Mouse (Mus musculus): Measurements from ENCODE around the gene Tmcc1. TPM values are rescaled to one million over a fixed set of nuclear protein-coding genes. Genes with fewer than 3 reads are reported as not detected.

Gene Tmcc1
- polyA plus RNA-seq, 1 experiment from 2014 or later = 22.4 TPM

GRCm38 (mm10) chr6:116005275-116005958 is 187.9 kb downstream of the Tmcc1 start:
- no peak for ATAC-seq (ENCODE audit: low FRiP score)
- Histone ChIP-seq H3K4me3 (replicated peaks; ENCODE audit: low read length) (no peak overlapping the region), H3K36me3 (replicated peaks; ENCODE audit: control insufficient read depth, insufficient read depth) (no peaks in the 10 kb centered on the region), H3K9ac (no peak overlapping the region), H3K9me3 (ENCODE audit: control insufficient read depth, low read length) (no peaks in the 10 kb centered on the region), H3K4me2 (replicated peaks) (no peak overlapping the region), H3K4me1 (replicated peaks; ENCODE audit: control insufficient read depth, insufficient read depth, low read length) (no peaks in the 10 kb centered on the region), H3K27ac (no peak overlapping the region), H3K27me3 (ENCODE audit: control insufficient read depth, insufficient read depth, low read length) (no peaks in the 10 kb centered on the region)
- 77% methylated on average over 17 of the region's 17 CpGs for WGBS
- no peak for DNase-seq (ENCODE audit: low spot score)

GRCm38 (mm10) chr6:116004716-116005115 is 188.6 kb downstream of the Tmcc1 start:
- no peaks in the 10 kb centered on the region for H3K9me3 ChIP-seq (ENCODE audit: control insufficient read depth, low read length)
- WGBS = 80% methylated on average over 6 of the region's 6 CpGs
- ATAC-seq (ENCODE audit: low FRiP score) (no peak), DNase-seq (ENCODE audit: low spot score) (no peak)
- H3K27me3 ChIP-seq (ENCODE audit: control insufficient read depth, insufficient read depth, low read length) = no peaks in the 10 kb centered on the region
- H3K36me3 ChIP-seq (replicated peaks; ENCODE audit: control insufficient read depth, insufficient read depth) = no peaks in the 10 kb centered on the region
- no peak overlapping the region for H3K27ac ChIP-seq
- no peak overlapping the region for H3K9ac ChIP-seq
- H3K4me2 ChIP-seq (replicated peaks) = no peak overlapping the region
- H3K4me3 ChIP-seq (replicated peaks; ENCODE audit: low read length) = no peak overlapping the region
- no peaks in the 10 kb centered on the region for H3K4me1 ChIP-seq (replicated peaks; ENCODE audit: control insufficient read depth, insufficient read depth, low read length)

- Histone ChIP-seq H3K36me3 (replicated peaks; ENCODE audit: control insufficient read depth, insufficient read depth) (no peaks in the 10 kb centered on the region), H3K9ac (no peak overlapping the region), H3K27me3 (ENCODE audit: control insufficient read depth, insufficient read depth, low read length) (no peaks in the 10 kb centered on the region), H3K27ac (no peak overlapping the region), H3K9me3 (ENCODE audit: control insufficient read depth, low read length) (no peaks in the 10 kb centered on the region), H3K4me1 (replicated peaks; ENCODE audit: control insufficient read depth, insufficient read depth, low read length) (no peaks in the 10 kb centered on the region), H3K4me3 (replicated peaks; ENCODE audit: low read length) (no peak overlapping the region), H3K4me2 (replicated peaks) (no peak overlapping the region)
- 65% methylated on average over 7 of the region's 7 CpGs for WGBS
- no peak for ATAC-seq (ENCODE audit: low FRiP score)
- DNase-seq (ENCODE audit: low spot score) = no peak
Observed at GRCm38 (mm10) chr6:116004069-116004468, 189.2 kb downstream of the Tmcc1 start.

- Histone ChIP-seq H3K9ac (no peak overlapping the region), H3K4me3 (replicated peaks; ENCODE audit: low read length) (no peak overlapping the region), H3K9me3 (ENCODE audit: control insufficient read depth, low read length) (no peaks in the 10 kb centered on the region), H3K27ac (no peak overlapping the region), H3K4me1 (replicated peaks; ENCODE audit: control insufficient read depth, insufficient read depth, low read length) (no peaks in the 10 kb centered on the region), H3K4me2 (replicated peaks) (no peak overlapping the region), H3K27me3 (ENCODE audit: control insufficient read depth, insufficient read depth, low read length) (no peaks in the 10 kb centered on the region), H3K36me3 (replicated peaks; ENCODE audit: control insufficient read depth, insufficient read depth) (no peaks in the 10 kb centered on the region)
- DNase-seq (ENCODE audit: low spot score) (no peak), ATAC-seq (ENCODE audit: low FRiP score) (no peak)
- 82% methylated on average over 5 of the region's 5 CpGs for WGBS
Observed at GRCm38 (mm10) chr6:116003516-116003915, 189.8 kb downstream of the Tmcc1 start.

- H3K9me3 ChIP-seq (ENCODE audit: control insufficient read depth, low read length) = no peaks in the 10 kb centered on the region
- H3K4me1 ChIP-seq (replicated peaks; ENCODE audit: control insufficient read depth, insufficient read depth, low read length) = no peaks in the 10 kb centered on the region
- no peak overlapping the region for H3K9ac ChIP-seq
- ATAC-seq (ENCODE audit: low FRiP score) (no peak), DNase-seq (ENCODE audit: low spot score) (no peak)
- no peaks in the 10 kb centered on the region for H3K36me3 ChIP-seq (replicated peaks; ENCODE audit: control insufficient read depth, insufficient read depth)
- H3K27me3 ChIP-seq (ENCODE audit: control insufficient read depth, insufficient read depth, low read length) = no peaks in the 10 kb centered on the region
- H3K4me3 ChIP-seq (replicated peaks; ENCODE audit: low read length) = no peak overlapping the region
- H3K4me2 ChIP-seq (replicated peaks) = no peak overlapping the region
- WGBS = 69% methylated on average over 12 of the region's 12 CpGs
- no peak overlapping the region for H3K27ac ChIP-seq
Observed at GRCm38 (mm10) chr6:116002311-116003104, 190.8 kb downstream of the Tmcc1 start.

GRCm38 (mm10) chr6:116000851-116001250 is 192.4 kb downstream of the Tmcc1 start:
- ATAC-seq (ENCODE audit: low FRiP score) = no peak
- WGBS = 93% methylated on average over 5 of the region's 5 CpGs

GRCm38 (mm10) chr6:115999227-115999626 is 194.1 kb downstream of the Tmcc1 start:
- Histone ChIP-seq H3K4me1 (replicated peaks; ENCODE audit: control insufficient read depth, insufficient read depth, low read length) (peaks cover 4% of the 10 kb centered on the region; the same call in 1 of the 2 replicates), H3K9ac (no peak overlapping the region), H3K4me2 (replicated peaks) (no peak overlapping the region), H3K27ac (no peak overlapping the region), H3K36me3 (replicated peaks; ENCODE audit: control insufficient read depth, insufficient read depth) (no peaks in the 10 kb centered on the region), H3K9me3 (ENCODE audit: control insufficient read depth, low read length) (no peaks in the 10 kb centered on the region), H3K4me3 (replicated peaks; ENCODE audit: low read length) (no peak overlapping the region), H3K27me3 (ENCODE audit: control insufficient read depth, insufficient read depth, low read length) (peaks cover 10% of the 10 kb centered on the region)
- DNase-seq (ENCODE audit: low spot score) (no peak), ATAC-seq (ENCODE audit: low FRiP score) (no peak)
- 76% methylated on average over 2 of the region's 2 CpGs for WGBS

More at GRCm38 (mm10) chr6:116000851-116001250, 192.4 kb downstream of the Tmcc1 start:
- Histone ChIP-seq H3K36me3 (replicated peaks; ENCODE audit: control insufficient read depth, insufficient read depth) (no peaks in the 10 kb centered on the region), H3K4me3 (replicated peaks; ENCODE audit: low read length) (no peak overlapping the region), H3K4me1 (replicated peaks; ENCODE audit: control insufficient read depth, insufficient read depth, low read length) (no peaks in the 10 kb centered on the region), H3K4me2 (replicated peaks) (no peak overlapping the region), H3K27ac (no peak overlapping the region), H3K9ac (no peak overlapping the region), H3K9me3 (ENCODE audit: control insufficient read depth, low read length) (no peaks in the 10 kb centered on the region), H3K27me3 (ENCODE audit: control insufficient read depth, insufficient read depth, low read length) (peaks cover 4% of the 10 kb centered on the region)
- no peak for DNase-seq (ENCODE audit: low spot score)

- H3K4me3 ChIP-seq (replicated peaks; ENCODE audit: low read length) = no peak overlapping the region
- H3K9ac ChIP-seq = no peak overlapping the region
- H3K27ac ChIP-seq = no peak overlapping the region; the same call in 1 of the 2 replicates
- no peak for ATAC-seq (ENCODE audit: low FRiP score)
- H3K9me3 ChIP-seq (ENCODE audit: control insufficient read depth, low read length) = no peaks in the 10 kb centered on the region
- H3K36me3 ChIP-seq (replicated peaks; ENCODE audit: control insufficient read depth, insufficient read depth) = no peaks in the 10 kb centered on the region
- WGBS = 73% methylated on average over 7 of the region's 7 CpGs
- no peak for DNase-seq (ENCODE audit: low spot score)
- no peak overlapping the region for H3K4me2 ChIP-seq (replicated peaks)
- peaks cover 15% of the 10 kb centered on the region for H3K27me3 ChIP-seq (ENCODE audit: control insufficient read depth, insufficient read depth, low read length)
- peaks cover 7% of the 10 kb centered on the region; the same call in 1 of the 2 replicates for H3K4me1 ChIP-seq (replicated peaks; ENCODE audit: control insufficient read depth, insufficient read depth, low read length)
Observed at GRCm38 (mm10) chr6:115998758-115999157, 194.5 kb downstream of the Tmcc1 start.

GRCm38 (mm10) chr6:115997726-115998311 is 195.5 kb downstream of the Tmcc1 start:
- no peak overlapping the region for H3K9ac ChIP-seq
- peaks cover 7% of the 10 kb centered on the region; the same call in 1 of the 2 replicates for H3K4me1 ChIP-seq (replicated peaks; ENCODE audit: control insufficient read depth, insufficient read depth, low read length)
- no peaks in the 10 kb centered on the region for H3K36me3 ChIP-seq (replicated peaks; ENCODE audit: control insufficient read depth, insufficient read depth)
- DNase-seq (ENCODE audit: low spot score) = no peak
- ATAC-seq (ENCODE audit: low FRiP score) = no peak
- no peak overlapping the region; the same call in 1 of the 2 replicates for H3K27ac ChIP-seq
- WGBS = 31% methylated on average over 3 of the region's 3 CpGs
- no peak overlapping the region for H3K4me3 ChIP-seq (replicated peaks; ENCODE audit: low read length)
- H3K27me3 ChIP-seq (ENCODE audit: control insufficient read depth, insufficient read depth, low read length) = peaks cover 24% of the 10 kb centered on the region
- no peak overlapping the region for H3K4me2 ChIP-seq (replicated peaks)
- H3K9me3 ChIP-seq (ENCODE audit: control insufficient read depth, low read length) = no peaks in the 10 kb centered on the region
